Mouse (Mus musculus) brain, embryonic 14.5 days (tissue): Measurements from ENCODE around the gene Acsbg2.
A peak's percentile ranks its signal among the peaks of the same experiment; 100 is the strongest.

Experiments
- CTCF ChIP-seq: fragments of 200-500 bp; IDR thresholded peaks from 2 replicates; pipeline ENCODE4 v1.5.1; 2012; ENCODE audit warnings: inconsistent platforms, mild to moderate bottlenecking, moderate library complexity, borderline replicate concordance; ENCODE audit not compliant: insufficient read depth, insufficient read length; ENCODE audit errors: extremely low read depth
- POLR2A ChIP-seq: fragments of 200-500 bp; IDR thresholded peaks from 2 replicates; pipeline ENCODE4 v1.6.1; 2012; ENCODE audit warnings: mild to moderate bottlenecking, inconsistent platforms, borderline replicate concordance; ENCODE audit not compliant: poor library complexity, insufficient read depth, insufficient read length, severe bottlenecking; ENCODE audit errors: extremely low read depth

GRCm38 (mm10) chr17:56831111-56831816, 43.0 kb downstream of the Acsbg2 start:
- TF ChIP-seq POLR2A (no peak), CTCF (peak; percentile 38; the same call in 1 of the 2 replicates)
